Mouse (Mus musculus): Measurements from ENCODE around the gene Robo4. TPM values are rescaled to one million over a fixed set of nuclear protein-coding genes. Genes with fewer than 3 reads are reported as not detected.

Gene Robo4
- total RNA-seq (2021), result 10 to 100 TPM; 27.9 to 31.8 TPM
- 33.7 and 38.6 TPM in 2 replicates for polyA plus RNA-seq (2012; rRNA removed)
- long read RNA-seq, full-length matches to known transcripts, result 9 of 36 reads
- long read RNA-seq, partial matches to known transcripts, result 20 of 36 reads
- long read RNA-seq, other reads (novel, unspliced or antisense), result 7 of 36 reads

DNA sequence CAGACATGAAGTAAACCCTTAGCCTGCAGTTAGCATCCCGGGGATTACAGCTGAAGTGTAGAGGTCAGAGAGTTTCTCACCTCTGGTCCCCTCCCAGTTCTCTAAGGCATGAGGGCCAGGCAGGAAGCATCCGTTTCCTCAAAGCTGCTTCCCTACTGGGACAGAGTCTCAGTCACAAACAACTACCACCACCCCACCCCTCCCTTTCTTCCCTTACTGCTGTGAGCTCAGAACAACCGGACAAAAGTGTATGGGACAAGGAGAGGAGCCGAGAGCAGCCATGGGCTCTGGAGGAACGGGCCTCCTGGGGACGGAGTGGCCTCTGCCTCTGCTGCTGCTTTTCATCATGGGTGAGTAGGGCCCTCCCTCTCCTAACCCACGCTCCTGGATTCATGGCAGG is at the start of gene Robo4:
Gene Robo4, plus strand, starts transcription at position 96 of the 400 bp plus-strand sequence.
- Histone ChIP-seq H3K9ac (ENCODE audit: low read depth, low read length) (peak within 1 kb of the TSS; percentile 93), H3K4me1 (ENCODE audit: control insufficient read depth, insufficient read depth, low read length) (peaks cover 6% of the 10 kb centered on the region), H3K27me3 (ENCODE audit: control insufficient read depth, insufficient read depth, low read length) (no peaks in the 10 kb centered on the region; the same call in 1 of the 2 replicates), H3K36me3 (ENCODE audit: control insufficient read depth, insufficient read depth, low read length) (peaks cover 7% of the 10 kb centered on the region), H3K4me3 (peak within 1 kb of the TSS; percentile 56), H3K79me2 (replicated peaks; ENCODE audit: control insufficient read depth, insufficient read depth, low read length) (no peaks in the 10 kb centered on the region; the same call in 1 of the 2 replicates), H3K27ac (peak within 1 kb of the TSS; percentile 86)
- 16% methylated on average over 7 of the region's 7 CpGs for WGBS
- peak; percentile 56 to 61 for DNase-seq
- intact Hi-C loops (cut with DNase I), result loop anchor here (2.0 to 5.0 kb wide), 3 partner anchors 17 to 129 kb away; partner anchors contain the start of gene Ccdc15
- TF ChIP-seq CTCF (IDR thresholded peaks at IDR 0.05) (no peak), POLR2A (IDR thresholded peaks at IDR 0.05; ENCODE audit: insufficient read depth, low read depth, low read length) (peak; percentile 95), EP300 (IDR thresholded peaks at IDR 0.05; ENCODE audit: insufficient read depth, low read depth, low read length) (peak; percentile 98)

- WGBS, result 28% methylated on average over 1 of the region's 1 CpGs
- Histone ChIP-seq H3K9ac (ENCODE audit: low read depth, low read length) (no peak overlapping the region), H3K4me3 (no peak overlapping the region), H3K36me3 (ENCODE audit: control insufficient read depth, insufficient read depth, low read length) (no peaks in the 10 kb centered on the region), H3K27ac (no peak overlapping the region), H3K4me1 (ENCODE audit: control insufficient read depth, insufficient read depth, low read length) (no peaks in the 10 kb centered on the region), H3K27me3 (ENCODE audit: control insufficient read depth, insufficient read depth, low read length) (no peaks in the 10 kb centered on the region), H3K79me2 (replicated peaks; ENCODE audit: control insufficient read depth, insufficient read depth, low read length) (no peaks in the 10 kb centered on the region)
- TF ChIP-seq EP300 (IDR thresholded peaks at IDR 0.05; ENCODE audit: insufficient read depth, low read depth, low read length), result no peak
- intact Hi-C loops (cut with DNase I), result no loop called here
- no peak for DNase-seq
Observed at GRCm38 (mm10) chr9:37354485-37354884, 47.2 kb upstream of the Robo4 start.

- no peak overlapping the region for H3K27ac ChIP-seq
- 86% methylated on average over 7 of the region's 7 CpGs for WGBS
- intact Hi-C loops (cut with DNase I), result no loop called here
Observed at GRCm38 (mm10) chr9:37358713-37359330, 42.9 kb upstream of the Robo4 start.

DNA sequence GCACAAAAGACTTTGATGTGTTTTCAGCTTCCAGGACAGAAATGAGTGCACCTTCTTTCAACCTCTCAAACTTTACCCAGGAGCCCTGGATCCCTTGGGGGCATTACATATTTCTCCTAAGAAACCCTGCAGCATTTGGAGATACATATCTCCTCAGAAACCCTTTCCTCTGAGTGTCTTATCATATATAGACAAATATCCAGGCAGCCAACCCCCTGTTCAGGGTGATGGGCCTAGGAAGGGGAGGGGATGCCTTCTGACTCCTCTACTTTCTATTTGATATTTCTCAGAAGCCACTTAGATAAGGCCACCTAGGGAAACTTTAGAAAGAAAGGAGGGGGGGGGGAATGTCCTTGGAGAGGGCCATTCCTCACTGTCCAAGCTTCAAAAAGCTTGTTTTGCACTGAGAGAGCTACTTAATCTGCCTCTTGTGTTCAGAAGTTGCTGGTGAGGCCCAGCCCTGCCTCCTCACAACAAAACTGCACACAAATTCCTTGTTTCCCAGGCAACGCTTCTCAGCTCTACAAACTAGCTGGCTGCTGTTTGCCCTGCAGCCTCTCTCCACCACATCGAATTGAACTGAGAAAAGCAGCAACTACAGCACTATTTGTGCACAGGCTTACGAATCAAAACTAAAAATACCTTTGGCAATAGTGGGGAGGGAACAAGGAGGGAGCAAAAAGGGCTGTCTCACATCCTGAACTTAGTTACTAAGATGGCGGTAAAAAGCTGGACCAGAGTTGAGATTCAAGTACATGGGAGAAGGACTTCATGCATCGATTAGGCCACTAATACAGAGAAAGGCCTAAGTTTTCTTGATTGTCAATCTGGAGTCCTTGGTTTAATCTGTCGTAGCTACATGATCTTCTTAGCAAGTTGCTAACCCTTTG is 42.1 kb upstream of the Robo4 start:
- Histone ChIP-seq H3K4me3 (no peak overlapping the region), H3K79me2 (replicated peaks; ENCODE audit: control insufficient read depth, insufficient read depth, low read length) (no peaks in the 10 kb centered on the region), H3K4me1 (ENCODE audit: control insufficient read depth, insufficient read depth, low read length) (no peaks in the 10 kb centered on the region), H3K36me3 (ENCODE audit: control insufficient read depth, insufficient read depth, low read length) (no peaks in the 10 kb centered on the region), H3K27ac (no peak overlapping the region), H3K9ac (ENCODE audit: low read depth, low read length) (no peak overlapping the region), H3K27me3 (ENCODE audit: control insufficient read depth, insufficient read depth, low read length) (no peaks in the 10 kb centered on the region)
- intact Hi-C loops (cut with DNase I), result no loop called here
- DNase-seq, result no peak
- TF ChIP-seq EP300 (IDR thresholded peaks at IDR 0.05; ENCODE audit: insufficient read depth, low read depth, low read length) (no peak), CTCF (IDR thresholded peaks at IDR 0.05) (no peak), POLR2A (IDR thresholded peaks at IDR 0.05; ENCODE audit: insufficient read depth, low read depth, low read length) (no peak)
- WGBS, result 63% methylated on average over 6 of the region's 6 CpGs

More at GRCm38 (mm10) chr9:37358713-37359330, 42.9 kb upstream of the Robo4 start:
- no peak overlapping the region for H3K9ac ChIP-seq (ENCODE audit: low read depth, low read length)
- no peaks in the 10 kb centered on the region for H3K79me2 ChIP-seq (replicated peaks; ENCODE audit: control insufficient read depth, insufficient read depth, low read length)
- no peaks in the 10 kb centered on the region for H3K4me1 ChIP-seq (ENCODE audit: control insufficient read depth, insufficient read depth, low read length)
- no peak for TF ChIP-seq CTCF (IDR thresholded peaks at IDR 0.05)
- TF ChIP-seq POLR2A (IDR thresholded peaks at IDR 0.05; ENCODE audit: insufficient read depth, low read depth, low read length), result no peak
- no peak for TF ChIP-seq EP300 (IDR thresholded peaks at IDR 0.05; ENCODE audit: insufficient read depth, low read depth, low read length)
- H3K4me3 ChIP-seq, result no peak overlapping the region
- H3K36me3 ChIP-seq (ENCODE audit: control insufficient read depth, insufficient read depth, low read length), result no peaks in the 10 kb centered on the region
- DNase-seq, result no peak
- H3K27me3 ChIP-seq (ENCODE audit: control insufficient read depth, insufficient read depth, low read length), result no peaks in the 10 kb centered on the region

- Histone ChIP-seq H3K9ac (ENCODE audit: low read depth, low read length) (no peak overlapping the region), H3K36me3 (ENCODE audit: control insufficient read depth, insufficient read depth, low read length) (no peaks in the 10 kb centered on the region), H3K27me3 (ENCODE audit: control insufficient read depth, insufficient read depth, low read length) (no peaks in the 10 kb centered on the region), H3K27ac (no peak overlapping the region), H3K4me3 (no peak overlapping the region), H3K79me2 (replicated peaks; ENCODE audit: control insufficient read depth, insufficient read depth, low read length) (no peaks in the 10 kb centered on the region), H3K4me1 (ENCODE audit: control insufficient read depth, insufficient read depth, low read length) (no peaks in the 10 kb centered on the region)
- TF ChIP-seq EP300 (IDR thresholded peaks at IDR 0.05; ENCODE audit: insufficient read depth, low read depth, low read length) (no peak), POLR2A (IDR thresholded peaks at IDR 0.05; ENCODE audit: insufficient read depth, low read depth, low read length) (no peak), CTCF (IDR thresholded peaks at IDR 0.05) (no peak)
- DNase-seq, result no peak
- intact Hi-C loops (cut with DNase I), result no loop called here
Observed at GRCm38 (mm10) chr9:37362084-37362483, 39.6 kb upstream of the Robo4 start.

Measured in heart, adult 2 months (tissue).